Mouse (Mus musculus) liver, adult 2 months (tissue): ENCODE results near the gene Elf2. TPM values are rescaled to one million over a fixed set of nuclear protein-coding genes. Genes with fewer than 3 reads are reported as not detected.
"Not testable (repeated sequence)": the region's sequence is repeated elsewhere in the genome, so short reads cannot be mapped to it uniquely, and the experiment has no call there.

Source experiments
- DNase-seq: peaks from one replicate; pipeline ENCODE4 v3.0.0-alpha.2; 2011; ENCODE audit warnings: low read depth, low spot score; ENCODE audit errors: extremely low read depth
- H3K27ac ChIP-seq: fragments of 200-500 bp; replicated peaks from 2 replicates; pipeline ENCODE4 v1.5.1; 2012; ENCODE audit warnings: low read depth, mild to moderate bottlenecking, control low read depth, inconsistent platforms, low read length; ENCODE audit not compliant: insufficient read depth
- H3K27me3 ChIP-seq: fragments of 200-500 bp; 2 replicates; pipeline ENCODE4 v1.6.1; 2012; ENCODE audit warnings: mild to moderate bottlenecking, moderate library complexity, low read length, inconsistent platforms; ENCODE audit not compliant: control insufficient read depth, insufficient read depth
- H3K36me3 ChIP-seq: fragments of 200-500 bp; 2 replicates; pipeline ENCODE4 v1.6.1; 2012; ENCODE audit warnings: low read length, inconsistent platforms; ENCODE audit not compliant: control insufficient read depth, insufficient read depth
- H3K4me1 ChIP-seq: fragments of 200-500 bp; 2 replicates; pipeline ENCODE4 v1.6.1; 2011; ENCODE audit warnings: low read length; ENCODE audit not compliant: control insufficient read depth, insufficient read depth
- H3K4me3 ChIP-seq: fragments of 200-500 bp; 2 replicates; pipeline ENCODE4 v1.5.1; 2011; ENCODE audit warnings: low read depth, mild to moderate bottlenecking, control low read depth, low read length, moderate library complexity; ENCODE audit not compliant: insufficient read depth
- H3K79me2 ChIP-seq: fragments of 200-500 bp; 2 replicates; pipeline ENCODE4 v1.6.1; 2012; ENCODE audit warnings: inconsistent platforms, mild to moderate bottlenecking, low read length, moderate library complexity; ENCODE audit not compliant: control insufficient read depth, insufficient read depth
- H3K9ac ChIP-seq: fragments of 200-500 bp; 2 replicates; pipeline ENCODE4 v1.6.1; 2012; ENCODE audit warnings: low read depth, mild to moderate bottlenecking, control low read depth, inconsistent platforms, low read length
- CTCF ChIP-seq: fragments of 200-500 bp; IDR thresholded peaks from 2 replicates; pipeline ENCODE4 v1.5.1; 2011; ENCODE audit warnings: low read depth, low read length, control low read depth
- POLR2A ChIP-seq: fragments of 200-500 bp; IDR thresholded peaks from 2 replicates; pipeline ENCODE4 v1.6.1; 2011; ENCODE audit warnings: low read length, control low read depth; ENCODE audit not compliant: insufficient read depth; ENCODE audit errors: extremely low read depth
- WGBS: fragments of 180-500 bp; shearing (Covaris S2); methylation state at CpG from one replicate; pipeline ENCODE4 v1.1.7; 2018; 5-methylcytosine and 5-hydroxymethylcytosine counted together
- polyA plus RNA-seq: library from polyadenylated mRNA; depleted of rRNA; stranded (reverse); fragments of >200 nt; gene quantifications from 2 replicates; pipeline ENCODE4 v1.2.3, GENCODE M21; 2012
- total RNA-seq: library from RNA; depleted of rRNA; stranded (reverse); fragments of >200 nt; gene quantifications from 2 replicates; pipeline ENCODE4 v1.2.3, GENCODE M21; 2014

Elf2 gene
- total and polyA plus RNA-seq, 2 experiments = 14.0 to 23.8 TPM

DNA sequence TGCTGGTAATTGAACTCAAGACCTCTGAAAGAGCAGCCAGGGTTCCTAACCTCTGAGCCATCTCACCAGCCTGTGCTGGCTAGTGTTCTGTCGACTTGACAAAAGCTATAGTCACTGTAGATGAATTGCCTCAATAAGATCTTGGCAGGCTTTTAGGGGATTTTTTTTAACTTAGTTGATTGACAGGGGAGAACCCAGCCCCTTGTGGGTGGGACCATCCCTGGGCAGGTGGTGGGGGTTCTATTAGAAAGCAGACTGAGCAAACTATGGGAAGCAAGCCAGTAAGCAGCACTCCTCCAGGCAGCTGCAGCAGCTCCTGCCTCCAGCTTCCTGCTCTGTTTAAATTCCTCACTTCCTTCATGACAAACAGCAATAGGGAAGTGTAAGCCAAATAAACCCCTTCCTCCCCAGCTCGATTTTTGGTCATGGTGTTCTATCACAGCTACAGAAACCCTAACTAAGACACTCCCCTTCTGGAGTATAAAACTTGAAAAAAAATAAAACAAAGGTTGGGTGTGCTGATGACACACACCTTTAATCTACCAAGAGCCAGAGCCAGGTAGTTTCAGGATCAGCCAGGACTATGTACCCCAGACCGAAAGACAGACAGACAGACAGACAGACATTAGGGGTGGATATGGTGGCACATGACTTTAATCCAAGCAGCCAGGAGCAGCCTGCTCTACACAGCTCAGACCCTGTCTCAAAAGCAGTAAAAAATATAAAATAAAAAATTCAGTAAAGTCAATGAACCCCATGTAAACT is 13.6 kb downstream of the Elf2 start:
- DNase-seq = peak; percentile 69
- no peak overlapping the region for H3K27ac ChIP-seq
- no peak for TF ChIP-seq POLR2A
- no peak for TF ChIP-seq CTCF

DNA sequence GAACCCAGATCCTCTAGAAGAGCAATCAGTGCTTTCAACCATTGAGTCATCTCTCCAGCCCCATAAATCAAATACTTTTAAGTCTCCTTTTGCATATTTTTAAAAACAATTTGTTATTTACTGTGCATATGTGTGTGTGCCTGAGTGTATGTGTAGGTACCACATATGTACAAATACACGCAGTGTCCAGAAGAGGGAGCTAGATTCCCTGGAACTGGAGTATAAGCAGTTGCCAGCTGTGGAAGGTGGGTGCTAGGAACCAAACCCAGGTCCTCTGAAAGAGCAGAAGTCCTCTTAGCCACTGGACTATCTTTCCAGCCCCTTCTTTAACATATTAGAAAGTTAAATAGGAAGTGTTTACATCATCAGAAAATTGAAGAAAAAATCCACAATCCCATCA is 15.0 kb downstream of the Elf2 start:
- Histone ChIP-seq H3K27me3 (no peaks in the 10 kb centered on the region), H3K27ac (no peak overlapping the region), H3K4me3 (no peak overlapping the region), H3K79me2 (peaks cover 15% of the 10 kb centered on the region; the same call in 1 of the 2 replicates), H3K36me3 (peaks cover 6% of the 10 kb centered on the region; the same call in 1 of the 2 replicates), H3K9ac (no peak overlapping the region), H3K4me1 (peaks cover 9% of the 10 kb centered on the region)
- DNase-seq = no peak
- 83% methylated on average over 1 of the region's 1 CpGs for WGBS
- TF ChIP-seq POLR2A = no peak
- TF ChIP-seq CTCF = no peak

More for the DNA sequence above, 13.6 kb downstream of the Elf2 start:
- 14% methylated on average over 3 of the region's 3 CpGs for WGBS
- H3K36me3 ChIP-seq = peaks cover 4% of the 10 kb centered on the region; the same call in 1 of the 2 replicates
- peaks cover 23% of the 10 kb centered on the region; the same call in 1 of the 2 replicates for H3K79me2 ChIP-seq
- H3K9ac ChIP-seq = no peak overlapping the region
- peaks cover 9% of the 10 kb centered on the region for H3K4me1 ChIP-seq
- H3K27me3 ChIP-seq = no peaks in the 10 kb centered on the region
- no peak overlapping the region for H3K4me3 ChIP-seq

DNA sequence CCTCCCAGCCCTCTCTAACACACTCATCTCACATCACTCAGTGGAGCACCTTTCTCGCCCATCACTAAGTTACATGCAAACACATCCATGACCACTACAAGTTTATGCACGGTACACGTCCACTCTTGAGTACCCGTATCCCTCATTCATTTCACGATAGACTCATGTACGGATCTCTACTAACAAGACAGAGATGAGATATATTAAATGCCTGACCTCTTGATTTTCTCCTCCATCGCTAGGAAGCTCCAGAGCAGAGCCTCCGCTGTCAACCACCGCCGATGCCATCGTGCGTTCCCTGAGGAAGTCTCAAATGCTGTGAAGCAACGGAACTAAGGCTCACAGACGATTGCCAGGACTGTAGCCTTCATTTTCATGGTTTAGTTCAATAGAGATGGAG is 17.5 kb downstream of the Elf2 start:
- Histone ChIP-seq H3K27me3 (no peaks in the 10 kb centered on the region), H3K4me1 (peaks cover 3% of the 10 kb centered on the region), H3K79me2 (peaks cover 14% of the 10 kb centered on the region; the same call in 1 of the 2 replicates), H3K36me3 (peaks cover 7% of the 10 kb centered on the region; the same call in 1 of the 2 replicates), H3K27ac (no peak overlapping the region), H3K9ac (no peak overlapping the region), H3K4me3 (no peak overlapping the region)
- no peak for DNase-seq
- TF ChIP-seq POLR2A (no peak), CTCF (no peak)
- 97% methylated on average over 14 of the region's 14 CpGs for WGBS

DNA sequence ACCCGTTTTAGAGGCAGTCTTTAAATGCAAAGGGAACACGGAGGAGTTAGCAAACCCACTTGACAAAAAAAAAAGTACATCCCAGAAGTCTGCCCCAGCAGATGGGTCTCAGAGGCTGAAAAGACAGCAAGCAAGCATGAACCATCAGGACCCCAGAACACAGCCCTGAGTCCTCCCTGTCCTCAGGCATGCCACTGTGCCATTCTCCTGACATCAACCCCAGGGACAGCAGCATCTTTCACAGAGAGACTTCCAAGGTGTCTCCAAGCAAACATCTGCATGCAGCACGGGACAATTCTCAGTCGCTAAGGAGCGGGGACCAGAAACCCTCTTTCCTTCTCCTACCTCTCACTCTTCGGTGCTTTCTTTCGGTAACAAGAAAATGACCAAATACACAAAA is 18.1 kb downstream of the Elf2 start:
- peaks cover 3% of the 10 kb centered on the region for H3K4me1 ChIP-seq
- H3K27me3 ChIP-seq = no peaks in the 10 kb centered on the region
- WGBS = 94% methylated on average over 7 of the region's 7 CpGs
- H3K36me3 ChIP-seq = peaks cover 7% of the 10 kb centered on the region; the same call in 1 of the 2 replicates
- H3K79me2 ChIP-seq = peaks cover 18% of the 10 kb centered on the region; the same call in 1 of the 2 replicates
- TF ChIP-seq POLR2A = no peak
- TF ChIP-seq CTCF = no peak
- no peak overlapping the region for H3K27ac ChIP-seq
- no peak overlapping the region for H3K9ac ChIP-seq
- DNase-seq = no peak
- H3K4me3 ChIP-seq = no peak overlapping the region

DNA sequence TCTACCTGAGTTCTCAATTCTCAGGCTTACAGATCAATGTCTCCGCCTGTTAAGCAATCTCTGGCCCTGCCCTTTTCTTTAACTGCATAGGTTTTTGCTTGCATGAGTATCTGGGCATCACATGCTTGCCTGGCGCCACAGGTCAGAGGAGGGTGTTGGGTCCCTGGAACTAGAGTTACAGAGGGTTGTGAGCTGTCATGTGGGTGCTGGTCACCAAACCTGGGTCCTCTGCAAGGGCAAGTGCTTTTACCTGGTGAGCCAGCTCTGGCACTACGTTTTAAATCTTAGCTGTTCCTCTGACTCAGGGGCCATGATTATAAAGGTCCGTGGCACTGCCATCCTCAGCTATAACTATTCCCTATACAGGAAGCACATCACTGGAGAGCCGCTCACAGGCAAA is 19.3 kb downstream of the Elf2 start:
- Histone ChIP-seq H3K4me3 (no peak overlapping the region), H3K36me3 (peaks cover 7% of the 10 kb centered on the region; the same call in 1 of the 2 replicates), H3K27me3 (no peaks in the 10 kb centered on the region), H3K27ac (no peak overlapping the region), H3K9ac (no peak overlapping the region), H3K4me1 (no peaks in the 10 kb centered on the region), H3K79me2 (peaks cover 18% of the 10 kb centered on the region; the same call in 1 of the 2 replicates)
- TF ChIP-seq CTCF (no peak), POLR2A (no peak)
- DNase-seq = no peak
- 83% methylated on average over 5 of the region's 5 CpGs for WGBS

DNA sequence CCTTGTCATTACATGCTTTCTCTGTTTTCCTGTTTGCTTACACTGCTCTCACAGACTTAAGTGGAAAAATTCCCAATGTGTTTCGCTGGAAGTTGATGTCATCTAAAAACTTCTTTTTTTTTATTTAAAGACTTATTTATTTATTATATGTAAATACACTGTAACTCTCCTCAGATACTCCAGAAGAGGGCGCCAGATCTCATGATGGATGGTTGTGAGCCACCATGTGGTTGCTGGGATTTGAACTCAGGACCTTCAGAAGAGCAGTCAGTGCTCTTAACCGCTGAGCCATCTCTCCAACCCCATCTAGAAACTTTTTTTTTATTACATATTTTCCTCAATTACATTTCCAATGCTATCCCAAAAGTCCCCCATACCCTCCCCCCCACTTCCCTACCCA is 22.4 kb downstream of the Elf2 start:
- not testable (repeated sequence) for H3K4me1 ChIP-seq, H3K4me3 ChIP-seq, DNase-seq, H3K27me3 ChIP-seq, H3K9ac ChIP-seq, H3K27ac ChIP-seq, H3K36me3 ChIP-seq
- H3K79me2 ChIP-seq = peaks cover 25% of the 10 kb centered on the region; the same call in 1 of the 2 replicates
- 91% methylated on average over 3 of the region's 3 CpGs for WGBS
